Mouse (Mus musculus): ENCODE measurements around the gene Arsb.

DNA sequence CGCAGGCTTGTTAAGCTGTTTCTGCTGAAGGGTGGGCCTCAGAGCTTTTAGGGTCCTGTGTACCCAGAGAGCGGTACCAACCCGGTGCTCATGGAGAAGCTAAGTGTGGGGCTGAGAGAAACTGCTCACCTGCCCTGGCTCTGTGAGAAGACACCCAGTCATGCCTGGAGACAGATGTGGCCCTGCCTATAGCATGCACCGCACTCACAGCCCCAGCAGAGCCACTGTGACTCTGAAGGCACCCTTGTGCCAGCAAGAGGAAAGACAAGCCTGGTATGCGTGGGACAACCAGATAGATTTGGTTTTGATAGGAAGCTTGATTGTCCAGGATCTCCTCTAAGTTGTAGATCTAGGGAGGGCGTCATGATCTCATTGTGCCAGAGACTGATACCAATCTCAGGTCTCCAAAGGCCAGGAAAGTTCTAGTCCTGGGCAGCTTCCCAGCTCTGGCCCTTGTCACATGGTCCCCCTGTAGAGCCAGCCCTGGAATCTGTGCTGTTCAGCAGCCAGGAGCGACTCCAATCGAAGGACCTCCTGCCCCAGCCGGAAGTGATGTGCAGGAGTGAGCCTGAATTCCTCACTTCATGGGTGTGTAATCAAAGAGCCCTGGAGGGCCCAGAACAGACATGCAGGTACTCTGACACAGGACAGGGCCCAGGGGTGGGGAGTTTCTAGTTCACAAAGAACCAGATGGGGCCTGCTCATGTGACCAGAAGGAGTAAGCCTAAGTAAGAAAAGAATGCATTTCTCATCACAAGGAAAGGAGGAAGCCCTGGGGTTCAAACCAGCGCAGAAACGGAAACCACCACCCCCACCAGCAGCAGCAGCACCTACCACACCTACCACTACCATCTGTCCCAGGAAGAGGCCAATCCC is 218.5 kb downstream of the Arsb start:
- no peak for TF ChIP-seq CTCF (conservative IDR thresholded peaks at IDR 0.05; ENCODE audit: low read length)
- no peak for TF ChIP-seq NANOG (IDR thresholded peaks at IDR 0.05; ENCODE audit: borderline replicate concordance, low read length)
- no peak for TF ChIP-seq POU5F1 (IDR thresholded peaks at IDR 0.05; ENCODE audit: borderline replicate concordance, low read length)
